Mouse (Mus musculus) erythroblast, embryonic 14.5 days (primary cell): ENCODE data around the gene Rap1gap.

ENCODE experiments used
- GATA1 ChIP-seq: IDR thresholded peaks from 2 replicates; pipeline ENCODE4 v1.6.1; 2012; ENCODE audit warnings: low read length, inconsistent platforms, mixed read lengths
- TAL1 ChIP-seq: IDR thresholded peaks from 3 replicates; pipeline ENCODE4 v1.6.1; 2012; ENCODE audit warnings: low read length, inconsistent platforms, mixed read lengths

- TF ChIP-seq GATA1 (no peak), TAL1 (no peak)
Observed at GRCm38 (mm10) chr4:137726739-137727505, 62.4 kb downstream of the Rap1gap start.
